Mouse (Mus musculus): ENCODE results near the gene Ano6.

Gene Ano6

DNA sequence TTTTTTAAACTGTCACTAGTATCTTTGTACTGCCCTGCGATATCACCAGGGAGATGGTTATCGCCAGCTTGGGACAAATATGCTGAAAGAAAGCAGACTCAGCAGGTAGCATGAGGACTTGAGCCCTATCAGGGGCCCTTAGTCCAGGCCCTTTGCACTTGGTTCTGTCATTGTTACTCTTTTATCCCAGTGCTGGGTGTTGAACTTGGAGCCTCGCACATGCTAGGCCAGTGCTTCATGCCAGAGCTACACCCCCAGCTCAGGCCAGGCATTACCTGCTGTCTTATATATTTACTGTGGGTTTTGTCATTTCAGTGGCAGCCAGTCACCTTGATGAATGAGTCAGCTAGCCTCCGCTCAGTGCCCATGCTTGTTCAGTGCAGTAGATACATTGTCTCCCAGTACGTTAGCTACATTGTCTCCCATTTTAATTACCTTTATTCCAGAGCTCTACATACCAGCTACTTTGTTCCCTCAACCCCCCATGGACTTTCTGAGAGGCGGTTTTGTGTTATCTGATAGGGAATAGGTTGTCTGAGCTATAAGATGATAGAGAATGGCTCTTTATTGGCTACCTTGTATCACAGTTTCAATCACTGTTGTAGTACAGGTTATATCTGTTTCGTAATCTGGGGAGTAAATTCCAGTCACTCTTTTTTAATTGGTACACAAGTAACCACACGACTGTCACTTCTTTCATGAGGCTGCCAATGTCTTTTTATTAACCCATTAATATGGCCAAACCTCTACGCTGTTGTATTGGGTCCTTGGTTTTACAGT lies 68.4 kb downstream of the Ano6 start:
- DNase-seq, result no peak

DNA sequence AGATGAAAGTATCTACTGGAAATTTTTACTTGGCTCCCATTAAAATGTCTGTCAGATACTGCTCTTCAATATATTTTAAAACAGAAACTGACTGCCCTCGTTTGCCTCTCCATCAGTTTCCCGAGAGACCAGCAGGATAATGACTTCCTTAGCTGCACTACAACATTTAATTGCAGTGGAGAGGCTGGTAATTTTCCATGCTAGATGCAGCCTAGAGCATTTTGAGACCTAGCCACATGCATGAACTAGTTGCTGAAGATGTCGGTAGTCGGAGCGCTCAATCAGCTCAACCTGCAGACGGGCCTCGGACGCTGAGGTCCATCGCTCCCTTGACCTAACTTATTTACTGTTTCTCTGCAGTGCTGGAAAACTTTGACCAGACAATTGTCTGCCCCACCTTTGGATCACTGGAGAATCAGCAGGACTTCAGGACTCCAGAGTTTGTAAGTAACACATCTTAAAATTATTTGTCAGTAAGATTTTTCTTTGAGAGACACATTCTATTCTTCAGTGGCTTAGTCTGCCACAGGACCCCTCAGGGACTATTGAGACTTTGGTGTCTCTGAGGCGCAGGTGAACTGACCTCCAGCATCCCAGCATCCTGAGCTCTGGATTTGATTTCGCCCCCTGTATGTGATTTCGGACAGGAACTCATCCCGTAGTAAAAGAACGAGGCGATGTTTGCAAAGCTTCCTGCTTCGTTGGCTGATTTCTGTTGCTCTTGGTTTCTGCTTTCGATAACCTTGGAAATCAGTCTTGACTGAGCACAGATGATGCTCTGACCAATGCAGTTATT lies 73.4 kb downstream of the Ano6 start:
- DNase-seq, result no peak

DNA sequence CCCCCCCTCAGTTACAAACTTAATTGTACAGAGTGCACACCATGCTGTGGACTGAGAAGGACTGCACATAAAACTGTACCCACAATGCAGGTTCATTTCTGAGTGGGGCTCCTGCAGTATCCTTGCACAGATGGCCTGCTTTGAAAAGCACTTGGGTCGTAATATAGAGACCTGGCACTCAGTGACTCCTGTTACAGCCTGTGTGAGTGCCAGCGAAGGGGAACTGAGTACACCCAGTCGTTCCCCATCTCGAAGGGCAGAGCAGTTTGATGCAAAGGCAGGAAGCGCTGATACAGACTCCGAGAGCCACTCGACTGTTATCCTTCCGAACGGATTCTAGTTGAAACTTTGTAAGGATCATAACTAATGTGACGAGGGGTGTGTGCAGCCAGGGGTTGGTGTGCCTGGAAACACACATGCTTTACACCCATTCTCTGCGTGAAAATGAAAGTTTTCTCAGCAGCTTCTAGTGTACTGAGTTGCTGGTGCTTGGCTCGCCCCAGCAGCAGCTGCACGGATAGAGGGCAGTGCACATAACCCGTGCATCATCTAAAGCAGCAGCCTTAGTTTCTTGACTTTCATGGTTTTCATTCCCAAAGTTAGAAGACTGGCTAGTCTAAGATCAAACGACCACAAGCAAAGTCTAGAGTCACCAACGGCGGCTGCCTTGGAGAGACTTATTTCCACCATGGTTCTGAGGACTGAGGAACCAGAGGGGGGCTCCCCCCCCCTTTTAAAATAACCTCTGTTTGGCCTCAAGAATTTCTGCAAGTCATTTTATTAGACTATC lies 74.9 kb downstream of the Ano6 start:
- DNase-seq, result no peak

DNA sequence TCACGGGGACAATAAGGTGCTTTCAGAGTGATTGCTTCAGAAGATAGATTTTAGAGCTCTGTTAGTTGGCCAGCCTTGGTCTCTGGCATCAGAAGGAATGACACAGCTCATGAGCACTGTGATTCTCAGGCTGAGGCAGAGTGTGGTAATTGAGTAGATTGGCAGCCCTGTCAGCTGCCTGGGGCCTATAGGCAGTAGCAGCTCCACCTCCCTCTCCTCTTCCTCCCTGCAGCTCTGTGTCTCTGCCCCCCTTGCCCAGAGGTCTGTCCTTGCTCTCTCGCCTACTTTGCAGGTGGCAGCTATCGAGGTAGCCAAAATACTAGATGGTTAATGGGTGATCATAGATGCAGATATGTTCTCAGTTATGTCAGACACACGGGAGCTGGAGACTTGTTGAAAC lies 77.5 kb downstream of the Ano6 start:
- DNase-seq, result no peak

DNA sequence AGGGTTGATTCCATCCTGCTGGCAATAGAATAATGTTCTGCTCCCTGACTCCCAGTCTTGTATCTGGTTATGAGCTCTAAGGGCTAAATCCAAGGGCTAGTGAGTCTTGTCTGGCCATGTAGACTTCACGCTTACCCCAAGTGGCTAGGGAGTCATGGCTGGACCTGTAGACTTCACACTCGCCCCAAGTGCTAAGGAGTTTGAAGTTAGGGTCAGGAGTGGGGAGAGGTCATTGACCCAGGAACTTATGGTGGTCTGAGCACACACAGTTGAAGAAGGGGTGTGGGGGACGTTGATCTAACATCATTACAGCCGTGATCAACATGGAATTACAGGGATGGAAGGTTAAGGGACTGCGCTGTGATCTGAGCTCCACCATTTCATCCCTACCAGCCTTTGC lies 79.0 kb downstream of the Ano6 start:
- no peak for DNase-seq

DNA sequence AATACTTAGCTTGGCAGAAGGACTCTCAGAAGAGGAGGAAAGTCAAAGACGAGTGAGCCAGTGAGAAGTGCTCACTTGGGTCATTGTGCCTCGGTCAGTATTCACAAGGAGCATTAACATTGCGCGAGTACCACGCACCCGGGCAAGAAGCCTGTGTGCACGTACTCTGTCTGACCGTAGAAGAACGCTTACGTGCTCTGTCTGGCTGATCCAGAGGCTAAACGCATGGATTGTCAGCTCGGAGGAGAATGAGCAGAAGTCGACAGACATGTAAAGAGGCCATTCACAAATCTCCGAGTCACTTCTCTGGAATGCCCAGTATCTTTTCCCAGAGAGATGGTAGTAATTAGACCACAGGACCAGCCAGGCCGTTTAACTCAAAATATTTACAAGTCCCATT lies 81.0 kb downstream of the Ano6 start:
- no peak for DNase-seq

DNA sequence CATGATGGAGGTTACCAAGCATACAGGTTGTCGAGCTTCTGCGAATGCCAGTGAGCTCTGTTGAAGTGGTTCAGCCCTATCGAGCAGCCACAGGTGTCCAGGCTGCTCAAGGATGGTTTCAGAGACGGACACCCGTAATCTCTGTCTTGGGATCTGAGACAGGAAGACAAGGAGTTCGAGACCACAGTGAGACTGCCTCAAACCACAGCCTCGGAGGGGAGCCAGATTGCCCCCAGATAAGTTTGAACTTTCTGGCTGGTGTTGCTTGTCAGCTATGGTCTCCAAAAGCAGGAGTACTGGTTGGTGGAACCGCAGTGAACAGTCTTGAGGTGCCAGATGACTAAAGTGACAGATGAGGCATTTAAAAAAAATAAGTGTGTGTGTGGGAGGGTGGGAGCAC lies 81.8 kb downstream of the Ano6 start:
- no peak for DNase-seq

DNA sequence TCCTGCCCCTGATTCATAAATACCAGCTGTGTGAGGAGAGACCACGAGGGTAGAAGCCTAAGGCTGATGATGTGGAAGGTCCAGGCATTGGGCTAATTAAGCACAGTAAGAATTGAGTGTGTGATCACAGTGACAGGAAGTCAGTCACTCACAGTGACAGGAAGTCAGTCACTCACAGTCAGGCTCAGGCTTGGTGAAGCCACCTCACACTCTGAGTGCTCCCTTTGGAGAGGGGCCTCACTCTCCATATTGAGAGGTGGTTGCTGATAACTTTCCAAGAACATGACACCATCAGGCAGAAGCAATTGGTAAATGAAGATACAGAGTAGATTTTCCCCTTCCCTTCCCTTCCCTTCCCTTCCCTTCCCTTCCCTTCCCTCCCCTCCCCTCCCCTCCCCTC lies 82.6 kb downstream of the Ano6 start:
- no peak for DNase-seq

DNA sequence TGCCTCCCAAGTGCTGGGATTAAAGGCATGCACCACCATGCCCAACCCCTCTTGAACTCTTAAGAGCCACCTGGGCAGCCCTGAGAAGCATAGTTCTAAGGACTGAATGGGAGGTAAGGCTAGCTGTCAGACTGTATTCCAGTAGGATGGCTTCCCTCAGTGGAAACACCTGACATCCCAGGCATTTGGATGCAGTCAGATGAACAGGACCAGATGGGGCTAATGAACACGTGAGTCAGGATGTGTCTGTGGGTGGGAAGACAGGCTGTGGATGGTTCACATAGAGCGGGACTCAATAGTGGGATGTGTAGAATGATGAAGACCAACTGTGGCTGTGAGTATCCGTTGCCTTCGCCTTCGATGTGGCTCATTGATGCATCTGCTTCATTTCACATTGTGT lies 83.6 kb downstream of the Ano6 start:
- no peak for DNase-seq

DNA sequence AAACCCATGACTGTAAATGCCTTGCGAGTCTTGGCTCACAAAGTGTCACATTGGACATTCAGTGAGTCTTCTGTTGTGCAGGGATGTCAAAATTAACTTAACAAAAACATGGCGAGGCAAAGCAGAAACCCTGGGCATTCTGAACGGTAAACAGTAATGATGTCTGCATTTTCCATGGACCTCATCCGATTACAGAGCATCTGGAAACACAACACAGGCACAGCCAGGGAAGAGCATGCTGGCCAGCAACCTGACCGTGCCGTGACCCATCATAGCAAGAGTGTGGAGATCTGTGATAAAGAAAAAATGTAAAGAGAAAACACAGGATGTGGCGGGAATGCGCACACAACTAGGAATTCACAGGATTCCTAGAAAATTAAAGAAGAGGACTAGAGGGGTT lies 84.1 kb downstream of the Ano6 start:
- no peak for DNase-seq

DNA sequence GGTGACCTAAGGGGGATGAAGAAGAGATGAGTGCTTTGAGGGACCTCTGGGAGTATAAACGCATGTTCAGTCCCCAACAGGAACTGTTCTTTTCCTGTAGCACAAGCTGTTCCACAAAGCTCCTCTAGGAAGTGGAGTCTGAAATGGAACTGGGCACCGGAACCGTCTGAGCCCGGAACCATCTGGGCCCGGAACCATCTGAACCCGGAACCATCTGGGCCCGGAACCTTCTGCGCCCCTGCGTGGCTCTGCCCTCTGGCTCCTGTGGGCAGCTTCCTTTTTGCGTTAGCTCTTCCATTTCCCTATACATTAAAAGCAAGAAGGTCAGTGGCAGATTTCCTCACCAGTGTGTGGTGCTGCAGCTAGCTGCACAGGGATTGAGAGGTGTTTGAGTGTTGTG lies 85.3 kb downstream of the Ano6 start:
- DNase-seq, result no peak

DNA sequence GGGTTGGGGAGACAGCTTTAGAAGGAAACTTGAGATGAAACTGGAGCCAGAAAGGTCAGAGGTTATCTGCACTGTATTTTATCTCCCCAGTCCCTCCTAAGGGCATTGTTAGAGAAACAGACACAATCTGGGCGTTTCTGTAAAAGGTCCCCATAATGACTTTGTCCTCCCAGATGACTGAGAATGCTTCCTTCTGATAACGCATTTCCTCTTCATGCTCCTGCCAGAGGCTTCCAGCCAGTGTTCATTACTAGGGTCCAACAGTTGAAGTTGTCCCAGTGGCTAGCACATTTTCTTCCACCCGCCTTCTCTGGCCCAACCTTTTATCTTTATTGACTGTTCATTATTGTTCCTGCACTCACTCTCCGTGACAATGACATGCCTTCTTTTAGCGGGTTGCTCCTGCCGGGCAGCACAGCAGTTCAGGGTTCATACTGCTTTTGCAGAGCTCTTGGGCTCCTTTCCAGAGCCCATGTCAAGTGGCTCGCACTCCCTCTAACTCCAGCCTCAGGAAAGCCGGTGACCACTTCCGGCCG lies 90.0 kb downstream of the Ano6 start:
- DNase-seq, result no peak

DNA sequence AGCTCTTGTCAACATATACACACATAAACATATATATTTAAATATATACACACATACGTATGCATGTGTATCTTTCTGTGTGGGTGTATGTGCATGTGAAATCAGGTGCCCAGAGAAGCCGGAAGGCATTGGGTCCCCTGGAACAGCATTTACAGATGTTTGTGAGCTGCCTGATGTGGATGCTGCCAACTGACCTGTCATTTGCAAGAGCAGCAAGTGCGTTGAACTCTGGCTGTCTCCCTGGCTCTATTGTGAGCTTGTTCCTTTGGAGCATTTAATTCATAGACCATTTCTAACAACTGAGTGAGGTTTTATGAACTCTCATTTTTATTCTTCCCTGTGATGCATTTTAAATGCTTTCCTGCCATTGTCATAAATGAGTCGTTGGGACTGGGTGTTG lies 91.8 kb downstream of the Ano6 start:
- no peak for DNase-seq

DNA sequence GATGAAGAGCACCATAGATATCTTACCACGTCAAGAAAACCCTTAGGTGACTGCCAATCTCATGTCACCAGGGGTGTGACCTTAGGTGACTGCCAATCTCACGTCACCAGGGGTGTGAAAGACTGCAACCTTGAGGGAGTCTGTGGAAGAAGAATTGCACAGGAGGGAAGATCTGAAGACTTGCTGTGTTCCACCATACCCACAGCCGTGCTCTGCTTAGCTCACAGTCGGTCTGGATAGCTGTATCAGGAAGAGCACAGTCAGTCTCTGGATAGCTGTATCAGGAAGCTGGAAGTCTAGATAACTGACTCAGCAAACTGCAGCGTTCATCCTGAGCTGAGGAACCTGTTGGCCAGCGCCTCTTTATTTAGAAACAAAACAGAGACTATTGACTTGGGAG lies 92.9 kb downstream of the Ano6 start:
- DNase-seq, result no peak

DNA sequence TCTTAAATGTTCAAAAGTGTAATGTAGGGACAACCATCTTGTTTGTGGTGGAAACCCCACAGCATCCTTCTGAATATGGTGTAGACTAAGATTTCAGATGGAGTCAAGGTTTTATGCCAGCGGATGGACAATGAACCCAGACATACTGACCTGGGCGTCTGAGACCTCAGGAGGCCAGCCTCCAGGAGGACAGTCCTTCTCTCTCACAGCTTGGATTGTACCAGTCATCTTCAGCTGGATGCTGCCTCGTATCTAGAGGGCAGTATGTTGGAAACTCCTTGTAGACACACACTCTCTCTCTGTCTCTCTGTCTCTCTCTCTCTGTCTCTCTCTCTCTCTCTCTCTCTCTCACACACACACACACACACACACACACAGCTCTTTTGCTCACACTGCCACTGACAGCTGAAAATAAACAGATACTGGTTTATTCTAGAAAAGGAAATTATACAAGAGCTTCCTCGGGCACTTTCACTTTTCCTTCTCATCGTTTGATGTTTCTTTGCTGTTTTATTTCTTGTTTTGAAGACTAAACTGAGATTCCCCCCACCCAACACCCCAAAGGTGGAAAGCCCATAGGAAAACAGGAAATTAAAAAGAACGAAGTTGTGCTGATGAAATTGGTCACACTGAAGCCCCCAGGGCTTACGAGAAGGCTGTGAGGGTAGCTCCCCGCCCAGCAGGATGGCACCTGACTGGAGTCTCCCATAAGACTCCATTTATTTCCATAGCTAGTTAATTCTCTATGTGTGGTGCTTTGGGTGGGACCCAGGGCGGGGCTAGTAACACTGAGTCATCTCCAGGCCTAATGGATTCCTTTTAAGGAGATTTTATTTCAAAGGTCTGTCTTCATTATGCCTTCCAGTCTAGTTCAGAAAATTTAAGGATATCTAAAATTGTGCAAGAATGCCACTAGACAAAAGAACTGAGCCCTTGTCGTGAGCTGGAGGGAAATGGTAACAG lies 94.3 kb downstream of the Ano6 start:
- no peak for DNase-seq

DNA sequence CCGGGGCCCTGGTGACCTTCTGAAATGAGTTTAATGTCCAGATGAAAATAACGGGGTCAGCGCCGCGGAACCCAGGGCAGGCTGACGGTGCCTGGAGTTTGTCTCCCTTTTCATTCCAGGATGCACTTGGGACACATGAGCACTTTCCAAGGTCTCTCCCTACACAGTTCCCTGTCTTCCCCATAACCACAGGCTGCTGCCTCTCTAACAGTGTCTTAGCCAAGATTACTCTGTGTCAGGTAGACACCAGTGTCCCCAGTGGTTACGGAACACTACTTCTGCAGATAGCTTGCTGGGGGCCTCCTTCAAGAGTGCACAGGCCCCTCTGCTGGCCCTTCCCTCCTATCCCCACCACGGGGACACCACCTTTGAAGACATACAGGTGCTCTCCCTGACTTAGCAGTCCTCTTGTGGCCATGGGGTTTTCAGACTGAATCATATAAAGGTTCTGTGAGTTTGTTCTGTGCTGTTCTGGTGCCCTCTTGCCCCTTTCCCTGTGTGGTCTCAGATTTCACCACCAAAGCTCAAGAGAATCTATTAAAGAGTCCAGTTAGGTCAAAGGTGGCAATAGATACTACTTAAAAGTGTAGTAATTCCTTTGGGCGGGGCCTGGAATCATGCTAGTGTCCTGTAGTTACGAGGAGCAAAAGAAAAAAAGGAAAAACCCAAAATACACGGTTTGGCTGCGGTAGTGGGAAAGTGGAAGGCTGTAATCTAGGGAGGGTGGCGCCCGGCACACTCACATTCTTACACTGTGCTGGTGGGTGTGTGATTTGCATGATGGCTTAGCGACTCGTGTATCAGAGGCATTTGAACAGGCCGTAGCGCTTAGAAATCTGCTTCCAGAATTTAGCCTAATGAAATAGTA lies 95.5 kb downstream of the Ano6 start:
- DNase-seq, result no peak

DNA sequence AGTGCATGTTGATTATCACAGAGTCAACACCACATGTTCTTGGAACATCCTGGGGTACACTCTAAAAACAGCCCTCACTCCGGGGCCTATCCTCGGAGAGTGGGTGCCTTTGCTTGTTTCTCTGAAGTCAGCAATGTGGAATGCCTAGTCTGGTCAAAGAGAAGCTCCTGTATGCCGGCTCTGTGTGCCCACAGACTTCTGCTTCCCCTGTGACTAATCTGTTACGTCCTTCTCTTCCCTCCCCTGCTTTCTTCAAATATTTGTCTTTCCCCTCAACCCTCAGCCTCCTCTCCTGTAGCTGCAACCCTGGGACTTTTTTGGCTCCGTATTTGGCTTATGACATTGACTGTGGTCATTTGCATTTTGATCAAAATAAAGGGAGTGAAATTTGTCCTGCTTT lies 96.7 kb downstream of the Ano6 start:
- no peak for DNase-seq

DNA sequence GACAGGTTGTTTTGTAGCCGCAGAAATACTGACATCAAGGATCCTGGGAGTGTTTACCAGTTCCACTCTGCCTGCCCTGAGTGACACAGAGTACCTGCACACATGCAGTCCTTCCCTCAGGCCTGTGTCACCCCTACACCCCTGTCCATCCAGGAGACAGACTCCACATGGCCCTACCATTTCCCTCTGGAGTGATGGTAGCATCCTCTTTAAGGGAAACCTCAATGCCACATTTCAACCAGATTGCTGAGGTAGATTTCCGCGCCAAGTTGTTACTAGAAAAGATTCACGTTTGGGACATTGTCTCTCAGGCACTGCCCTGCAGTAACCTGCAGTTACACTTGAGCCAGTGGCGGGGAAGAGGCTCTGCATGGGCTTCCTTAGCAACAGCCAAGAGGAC lies 97.9 kb downstream of the Ano6 start:
- no peak for DNase-seq

DNA sequence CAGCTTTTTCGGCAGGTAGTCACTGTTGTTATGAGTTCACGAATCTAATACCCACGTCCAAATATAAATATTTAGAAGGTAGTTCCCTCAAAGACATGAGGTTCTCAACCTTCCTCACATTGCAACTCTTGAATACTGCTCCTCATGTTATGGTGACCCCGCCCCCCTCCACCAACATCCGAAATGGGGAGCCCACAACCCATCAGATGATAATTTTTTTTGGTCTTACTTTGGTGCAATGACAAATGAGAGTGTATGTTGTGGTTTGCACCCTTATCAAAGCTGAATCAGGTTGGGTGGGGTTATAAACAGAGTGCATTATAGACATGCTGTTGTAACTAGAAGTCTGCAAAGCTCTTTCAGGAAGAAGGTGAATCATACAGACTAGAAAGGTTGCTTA lies 99.7 kb downstream of the Ano6 start:
- peak; percentile 52 for DNase-seq

DNA sequence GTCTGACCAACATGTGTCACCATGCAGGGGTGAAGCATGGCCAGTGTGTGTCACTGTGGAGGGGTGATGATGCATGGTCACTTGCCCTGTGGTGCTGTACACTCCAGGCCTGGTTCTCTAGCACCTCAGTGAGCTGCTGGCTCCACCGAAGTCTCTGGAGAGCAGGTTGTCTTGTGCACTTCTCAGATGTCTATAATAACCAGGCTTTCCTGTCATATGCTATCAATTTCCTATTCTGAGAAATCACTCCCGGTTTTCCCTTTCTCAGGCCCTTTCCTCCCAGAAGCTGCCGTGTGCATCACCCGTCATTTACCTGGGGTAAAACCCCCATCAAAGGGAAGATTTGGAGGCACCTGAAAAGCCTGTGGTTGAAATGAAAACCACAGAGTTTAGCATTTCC lies 101.5 kb downstream of the Ano6 start:
- DNase-seq, result no peak

DNA sequence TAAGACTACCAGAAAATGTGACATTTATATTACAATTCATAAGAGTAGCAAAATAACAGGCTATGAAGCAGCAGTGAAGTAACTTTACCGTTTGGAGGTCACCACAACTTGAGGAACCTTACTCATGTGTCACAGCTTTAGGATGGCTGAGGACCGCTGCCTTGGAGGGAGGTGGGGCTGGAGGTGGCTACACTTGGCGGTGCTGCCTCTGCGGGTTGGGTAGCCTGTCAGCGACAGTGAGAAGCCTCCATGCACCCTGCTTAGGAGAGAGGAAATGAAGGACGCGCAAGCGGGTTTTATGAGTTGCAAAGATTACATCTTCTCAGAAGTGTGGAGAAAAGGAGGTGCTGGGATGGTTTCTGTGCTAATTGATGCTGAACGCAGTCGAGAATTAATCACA lies 102.3 kb downstream of the Ano6 start:
- no peak for DNase-seq

Measured in thymus, postnatal 14 days (tissue).